Mouse (Mus musculus) thymus, postnatal 4 days (tissue): ENCODE measurements around the gene Il1f9.
"Not testable (repeated sequence)": the region's sequence is repeated elsewhere in the genome, so short reads cannot be mapped to it uniquely, and the experiment has no call there.

Experiments
- DNase-seq: peaks from one replicate; pipeline ENCODE4 v3.0.0; 2021

The Il1f9 gene

GRCm38 (mm10) chr2:24186176-24186575 is at the start of gene Il1f9:
TSS of gene Il1f9 (plus strand) at chr2:24186476.
- DNase-seq = no peak

GRCm38 (mm10) chr2:24152861-24153260 is 33.4 kb upstream of the Il1f9 start, which contains the start of gene Il1f8:
TSS of gene Il1f8 (plus strand) at chr2:24153161.
- no peak for DNase-seq

GRCm38 (mm10) chr2:24181683-24182331 is 4.5 kb upstream of the Il1f9 start:
- DNase-seq = not testable (repeated sequence)

- not testable (repeated sequence) for DNase-seq
Observed at GRCm38 (mm10) chr2:24182423-24183147, 3.7 kb upstream of the Il1f9 start.

GRCm38 (mm10) chr2:24184092-24184491 is 2.2 kb upstream of the Il1f9 start:
- DNase-seq = not testable (repeated sequence)

- DNase-seq = no peak
Observed at GRCm38 (mm10) chr2:24187585-24187984, 1.3 kb downstream of the Il1f9 start.

GRCm38 (mm10) chr2:24188189-24188588 is 1.9 kb downstream of the Il1f9 start:
- DNase-seq = no peak

- DNase-seq = no peak
Observed at GRCm38 (mm10) chr2:24215118-24215517, 28.8 kb downstream of the Il1f9 start, which contains the start of gene Il1f6. TSS of gene Il1f6 (plus strand) at chr2:24215418.

- DNase-seq = no peak
Observed at GRCm38 (mm10) chr2:24227191-24227590, 40.9 kb downstream of the Il1f9 start.
